Mouse (Mus musculus) layer of hippocampus, adult 18-20 months (tissue): ENCODE measurements around the gene Mrpl17. TPM values are rescaled to one million over a fixed set of nuclear protein-coding genes. Genes with fewer than 3 reads are reported as not detected.

Experiments used
- total RNA-seq, 2 experiments: library from RNA; stranded (reverse); gene quantifications; 2 replicates each; pipeline ENCODE4 v1.2.3; 2021

Mrpl17 gene
- total RNA-seq, 2 experiments from 2014 or later = 104 to 108 TPM

Other genes starting within 250 kb of the Mrpl17 start
- 100 to 1,000 TPM; 382 to 388 TPM for gene Apbb1, start 229.4 kb downstream of the Mrpl17 start, total RNA-seq
- under 1 TPM in 1 of 2 experiments, not detected in 1; 0.42 TPM for gene Hpx, start 211.0 kb downstream of the Mrpl17 start, total RNA-seq
- 100 to 1,000 TPM; 122 to 136 TPM for gene Trim3, start 177.5 kb downstream of the Mrpl17 start, total RNA-seq
- 10 to 100 TPM; 69.2 to 73.6 TPM for gene Timm10b, start 171.0 kb downstream of the Mrpl17 start, total RNA-seq
- 100 to 1,000 TPM; 101 to 110 TPM for gene Arfip2, start 170.7 kb downstream of the Mrpl17 start, total RNA-seq
- 10 to 100 TPM in 1 of 2 experiments, 1 to 10 TPM in 1; 7.7 to 16.5 TPM for gene Gm45799, start 170.5 kb downstream of the Mrpl17 start, total RNA-seq
- 1 to 10 TPM; 3.9 to 7.0 TPM for gene Dnhd1, start 160.3 kb downstream of the Mrpl17 start, total RNA-seq
- gene Ilk, start 74.5 kb downstream of the Mrpl17 start, total RNA-seq = 10 to 100 TPM; 73.0 to 77.8 TPM
- gene Rrp8, start 73.7 kb downstream of the Mrpl17 start, total RNA-seq = 10 to 100 TPM; 10.9 to 14.6 TPM
- gene Taf10, start 66.7 kb downstream of the Mrpl17 start, total RNA-seq = 100 to 1,000 TPM; 108 to 114 TPM
- 10 to 100 TPM; 59.2 to 65.2 TPM for gene Tpp1, start 58.9 kb downstream of the Mrpl17 start, total RNA-seq
- 10 to 100 TPM; 10.9 to 11.8 TPM for gene Dchs1, start 23.4 kb downstream of the Mrpl17 start, total RNA-seq
- 1 to 10 TPM; 1.3 to 2.0 TPM for gene Gm4070, start 142.9 kb upstream of the Mrpl17 start, total RNA-seq